Mouse (Mus musculus) liver, embryonic 13.5 days (tissue): Measurements from ENCODE around the gene Pcdh10. TPM values are rescaled to one million over a fixed set of nuclear protein-coding genes. Genes with fewer than 3 reads are reported as not detected.

Experiments used
- ATAC-seq: fragments of 200-750 bp; cut with Nextera tagmentation; 2 replicates; pipeline ENCODE4 v1.8.0; 2017; ENCODE audit warnings: low read depth, mild to moderate bottlenecking, moderate number of reproducible peaks, moderate library complexity
- DNase-seq: peaks from one replicate; pipeline ENCODE4 v3.0.0; 2022
- H3K27ac ChIP-seq: fragments of 300-500 bp; sonication (generic); 2 replicates; pipeline ENCODE4 v1.5.1; 2015; ENCODE audit warnings: moderate library complexity, mild to moderate bottlenecking, inconsistent platforms
- H3K27me3 ChIP-seq: fragments of 300-500 bp; sonication (generic); 2 replicates; pipeline ENCODE4 v1.6.1; 2015; ENCODE audit warnings: mild to moderate bottlenecking, inconsistent platforms
- H3K36me3 ChIP-seq: fragments of 300-500 bp; sonication (generic); 2 replicates; pipeline ENCODE4 v1.6.1; 2015; ENCODE audit warnings: mild to moderate bottlenecking, inconsistent platforms
- H3K4me1 ChIP-seq: fragments of 300-500 bp; sonication (generic); replicated peaks from 2 replicates; pipeline ENCODE4 v1.6.1; 2015; ENCODE audit warnings: inconsistent platforms
- H3K4me2 ChIP-seq: fragments of 300-500 bp; sonication (generic); 2 replicates; pipeline ENCODE4 v1.6.1; 2015; ENCODE audit warnings: inconsistent platforms, mild to moderate bottlenecking, moderate library complexity
- H3K4me3 ChIP-seq: fragments of 300-500 bp; sonication (generic); replicated peaks from 2 replicates; pipeline ENCODE4 v1.5.1; 2015; ENCODE audit warnings: mild to moderate bottlenecking, inconsistent platforms
- H3K9ac ChIP-seq: fragments of 300-500 bp; sonication (generic); 2 replicates; pipeline ENCODE4 v1.6.1; 2015; ENCODE audit warnings: mild to moderate bottlenecking, inconsistent platforms
- H3K9me3 ChIP-seq: fragments of 300-500 bp; sonication (generic); replicated peaks from 2 replicates; pipeline ENCODE4 v1.6.1; 2016; ENCODE audit warnings: inconsistent platforms
- WGBS: fragments of 180-500 bp; shearing (Covaris S2); methylation state at CpG from one replicate; pipeline ENCODE4 v1.1.7; 2015; ENCODE audit not compliant: insufficient replicate concordance; 5-methylcytosine and 5-hydroxymethylcytosine counted together
- polyA plus RNA-seq: library from polyadenylated mRNA; unstranded; fragments of >200 nt; fragmentation: Nextera tagmentation; extraction: Ambion mirVana; gene quantifications from 2 replicates; pipeline ENCODE4 v1.2.1, GENCODE M21; 2015

Pcdh10 gene
- 0.05 and 0.12 TPM in 2 replicates for polyA plus RNA-seq

GRCm38 (mm10) chr3:45378145-45378544 lies at the start of gene Pcdh10:
Pcdh10 (plus strand) TSS chr3:45378398.
- Histone ChIP-seq H3K27ac (no peak within 1 kb of the TSS), H3K36me3 (no peaks in the 10 kb centered on the region), H3K4me1 (0 out of 2 replicates have a peak, but pooled peaks cover 14% of the 10 kb centered on the region), H3K9ac (no peak within 1 kb of the TSS), H3K4me3 (peak within 1 kb of the TSS; percentile 38), H3K4me2 (peak within 1 kb of the TSS; percentile 62), H3K9me3 (no peaks in the 10 kb centered on the region), H3K27me3 (peaks cover 81% of the 10 kb centered on the region)
- ATAC-seq (peak; percentile 83), DNase-seq (peak; percentile 28)
- 0% methylated on average over 26 of the region's 26 CpGs for WGBS

- Histone ChIP-seq H3K27me3 (no peaks in the 10 kb centered on the region), H3K36me3 (no peaks in the 10 kb centered on the region), H3K4me3 (no peak overlapping the region), H3K27ac (no peak overlapping the region), H3K9me3 (no peaks in the 10 kb centered on the region), H3K4me1 (no peaks in the 10 kb centered on the region), H3K4me2 (no peak overlapping the region), H3K9ac (no peak overlapping the region)
- ATAC-seq, result no peak
- DNase-seq, result no peak
- 66% methylated on average over 1 of the region's 1 CpGs for WGBS
These were observed 22.3 kb upstream of the Pcdh10 start for GRCm38 (mm10) chr3:45355919-45356318.

DNA sequence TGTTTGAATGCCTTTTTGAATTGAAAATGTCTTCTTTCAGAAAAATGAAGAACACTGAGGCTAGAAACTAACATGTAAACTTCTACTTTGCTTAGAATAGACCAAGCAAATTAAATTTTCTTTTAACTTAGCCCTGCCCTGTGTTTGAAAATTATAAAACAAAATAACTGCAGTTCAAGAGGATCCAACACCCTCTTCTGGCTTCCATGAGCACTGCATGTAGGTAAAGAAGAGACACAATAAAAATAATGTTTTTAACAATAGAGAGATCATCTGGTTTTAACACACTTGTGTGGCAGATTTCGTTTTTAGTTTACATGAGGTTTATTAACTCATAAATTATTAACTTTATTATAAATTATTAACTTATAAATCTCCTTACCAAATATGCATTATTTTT lies 9.2 kb upstream of the Pcdh10 start:
- WGBS, result 19% methylated on average over 1 of the region's 1 CpGs
- no peaks in the 10 kb centered on the region for H3K9me3 ChIP-seq
- ATAC-seq (no peak), DNase-seq (no peak)
- no peaks in the 10 kb centered on the region for H3K36me3 ChIP-seq
- no peak overlapping the region for H3K4me2 ChIP-seq
- no peaks in the 10 kb centered on the region for H3K27me3 ChIP-seq
- no peak overlapping the region for H3K4me3 ChIP-seq
- no peaks in the 10 kb centered on the region for H3K4me1 ChIP-seq
- H3K27ac ChIP-seq, result no peak overlapping the region
- H3K9ac ChIP-seq, result no peak overlapping the region

DNA sequence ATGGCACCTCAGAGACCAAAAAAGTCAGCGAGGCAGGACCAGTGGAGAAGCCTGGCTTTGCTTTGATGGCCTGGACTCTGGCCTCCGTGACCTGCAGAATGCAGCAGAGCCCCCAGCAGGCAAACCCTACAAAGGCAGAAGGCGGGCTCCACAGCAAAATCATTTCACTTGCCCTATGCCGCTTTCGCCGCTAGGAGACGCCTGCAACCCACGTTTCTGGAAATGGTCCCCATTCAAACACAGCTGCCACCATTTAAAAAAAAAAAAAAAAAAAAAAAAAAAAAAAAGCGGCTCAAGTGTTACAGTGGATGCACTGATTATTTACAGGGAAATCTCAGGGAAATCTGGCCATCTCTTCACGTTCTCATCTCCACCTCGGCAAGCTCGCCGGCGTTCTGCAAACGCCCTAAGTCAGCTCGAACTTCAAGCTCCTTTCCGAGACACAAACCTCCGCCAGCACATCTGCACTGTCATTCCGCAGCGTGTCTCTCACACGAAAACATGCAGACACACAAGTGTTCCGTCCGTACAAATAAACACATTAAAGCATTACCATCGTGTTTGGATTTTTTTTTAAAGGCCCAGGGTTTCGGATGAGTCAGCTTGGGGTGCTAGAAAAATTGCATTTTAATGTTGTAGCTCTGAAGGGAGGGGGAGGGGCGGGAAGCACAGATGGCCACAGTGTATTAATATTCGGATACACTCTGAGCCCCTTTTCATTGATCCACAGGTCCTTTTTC lies 2.3 kb upstream of the Pcdh10 start:
- DNase-seq, result no peak
- Histone ChIP-seq H3K4me1 (0 out of 2 replicates have a peak, but pooled peaks cover 11% of the 10 kb centered on the region), H3K9ac (no peak overlapping the region), H3K27me3 (peaks cover 62% of the 10 kb centered on the region), H3K27ac (no peak overlapping the region), H3K4me3 (peak overlapping the region; percentile 38), H3K9me3 (no peaks in the 10 kb centered on the region), H3K36me3 (no peaks in the 10 kb centered on the region), H3K4me2 (peak overlapping the region; percentile 62)
- under 1% methylated on average over 27 of the region's 27 CpGs for WGBS
- no peak for ATAC-seq

- Histone ChIP-seq H3K4me1 (0 out of 2 replicates have a peak, but pooled peaks cover 14% of the 10 kb centered on the region), H3K36me3 (no peaks in the 10 kb centered on the region), H3K9me3 (no peaks in the 10 kb centered on the region), H3K9ac (no peak overlapping the region), H3K4me3 (peak overlapping the region; percentile 38), H3K4me2 (peak overlapping the region; percentile 62), H3K27ac (no peak overlapping the region), H3K27me3 (peaks cover 70% of the 10 kb centered on the region)
- DNase-seq (no peak), ATAC-seq (no peak)
- under 1% methylated on average over 59 of the region's 59 CpGs for WGBS
These were observed 1.5 kb upstream of the Pcdh10 start for GRCm38 (mm10) chr3:45376501-45377390.

DNA sequence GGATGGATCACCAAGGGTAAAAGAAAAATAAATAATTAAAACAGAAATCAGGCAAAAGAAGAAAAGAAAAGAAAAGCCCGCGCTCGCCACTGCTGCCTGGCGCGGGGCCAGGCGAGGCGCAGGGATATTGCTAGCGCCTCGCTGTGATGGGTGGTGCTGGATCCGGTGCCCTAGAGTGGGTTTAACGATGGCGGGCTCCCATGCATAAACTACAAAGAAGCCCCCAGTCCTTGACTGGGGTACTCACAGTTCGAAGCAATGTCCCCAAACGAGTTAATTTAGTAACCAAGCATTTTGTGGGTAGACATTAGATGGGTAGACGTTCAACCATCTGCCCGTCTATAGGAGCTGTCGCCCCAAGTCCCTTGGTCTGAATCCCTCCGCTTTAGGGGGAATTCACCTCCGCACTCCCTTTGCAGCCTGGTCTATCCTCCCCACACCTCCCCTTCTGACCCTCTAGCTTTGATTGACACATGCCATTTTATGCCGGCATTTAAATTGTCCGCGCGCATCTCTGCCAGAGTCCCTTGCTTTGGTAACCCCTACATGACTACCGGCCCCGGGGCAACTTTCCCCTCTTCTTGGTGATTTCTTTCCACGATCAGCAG lies 703 bp upstream of the Pcdh10 start:
- 1% methylated on average over 26 of the region's 26 CpGs for WGBS
- Histone ChIP-seq H3K4me2 (peak overlapping the region; percentile 62), H3K27me3 (peaks cover 77% of the 10 kb centered on the region), H3K4me1 (0 out of 2 replicates have a peak, but pooled peaks cover 14% of the 10 kb centered on the region), H3K36me3 (no peaks in the 10 kb centered on the region), H3K27ac (no peak overlapping the region), H3K9me3 (no peaks in the 10 kb centered on the region), H3K4me3 (peak overlapping the region; percentile 38), H3K9ac (no peak overlapping the region)
- no peak for DNase-seq
- no peak for ATAC-seq

- Histone ChIP-seq H3K4me3 (0 out of 2 replicates have a peak overlapping the region, but pooled peaks have one; percentile 16), H3K27me3 (peaks cover 81% of the 10 kb centered on the region), H3K27ac (no peak overlapping the region), H3K4me1 (0 out of 2 replicates have a peak, but pooled peaks cover 14% of the 10 kb centered on the region), H3K4me2 (peak overlapping the region; percentile 62), H3K9ac (no peak overlapping the region), H3K36me3 (no peaks in the 10 kb centered on the region), H3K9me3 (no peaks in the 10 kb centered on the region)
- ATAC-seq, result no peak
- WGBS, result 1% methylated on average over 28 of the region's 29 CpGs
- no peak for DNase-seq
These were observed 1.4 kb downstream of the Pcdh10 start for GRCm38 (mm10) chr3:45379541-45379971.

DNA sequence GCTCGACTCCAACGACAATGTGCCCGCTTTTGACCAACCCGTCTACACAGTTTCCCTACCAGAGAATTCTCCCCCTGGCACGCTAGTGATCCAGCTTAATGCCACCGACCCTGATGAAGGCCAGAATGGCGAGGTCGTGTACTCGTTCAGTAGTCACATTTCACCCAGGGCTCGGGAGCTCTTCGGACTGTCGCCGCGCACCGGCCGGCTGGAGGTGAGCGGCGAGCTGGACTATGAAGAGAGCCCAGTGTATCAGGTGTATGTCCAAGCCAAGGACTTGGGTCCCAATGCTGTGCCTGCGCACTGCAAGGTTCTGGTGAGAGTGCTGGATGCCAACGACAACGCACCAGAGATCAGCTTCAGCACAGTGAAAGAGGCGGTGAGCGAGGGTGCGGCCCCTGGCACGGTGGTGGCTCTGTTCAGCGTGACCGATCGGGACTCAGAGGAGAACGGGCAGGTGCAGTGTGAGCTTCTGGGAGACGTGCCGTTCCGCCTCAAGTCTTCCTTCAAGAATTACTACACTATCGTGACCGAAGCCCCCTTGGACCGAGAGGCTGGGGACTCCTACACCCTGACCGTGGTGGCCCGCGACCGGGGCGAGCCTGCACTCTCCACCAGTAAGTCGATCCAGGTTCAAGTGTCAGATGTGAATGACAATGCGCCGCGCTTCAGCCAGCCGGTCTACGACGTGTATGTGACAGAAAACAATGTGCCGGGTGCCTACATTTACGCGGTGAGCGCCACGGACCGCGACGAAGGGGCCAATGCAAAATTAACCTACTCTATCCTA lies 2.0 kb downstream of the Pcdh10 start:
- WGBS, result 2% methylated on average over 55 of the region's 55 CpGs
- peak overlapping the region; percentile 62 for H3K4me2 ChIP-seq
- peak overlapping the region; percentile 34; the same call in 1 of the 2 replicates for H3K4me3 ChIP-seq
- H3K36me3 ChIP-seq, result no peaks in the 10 kb centered on the region
- H3K9me3 ChIP-seq, result no peaks in the 10 kb centered on the region
- no peak overlapping the region for H3K27ac ChIP-seq
- peaks cover 77% of the 10 kb centered on the region for H3K27me3 ChIP-seq
- DNase-seq, result no peak
- no peak overlapping the region for H3K9ac ChIP-seq
- ATAC-seq, result no peak
- H3K4me1 ChIP-seq, result 0 out of 2 replicates have a peak, but pooled peaks cover 14% of the 10 kb centered on the region

GRCm38 (mm10) chr3:45380811-45381761 lies 2.9 kb downstream of the Pcdh10 start:
- peak overlapping the region; percentile 34 for H3K4me3 ChIP-seq
- no peak for ATAC-seq
- H3K4me2 ChIP-seq, result peak overlapping the region; percentile 62
- no peaks in the 10 kb centered on the region for H3K36me3 ChIP-seq
- no peak for DNase-seq
- 3% methylated on average over 82 of the region's 82 CpGs for WGBS
- no peak overlapping the region for H3K9ac ChIP-seq
- H3K4me1 ChIP-seq, result 0 out of 2 replicates have a peak, but pooled peaks cover 14% of the 10 kb centered on the region
- peaks cover 68% of the 10 kb centered on the region for H3K27me3 ChIP-seq
- H3K9me3 ChIP-seq, result no peaks in the 10 kb centered on the region
- no peak overlapping the region for H3K27ac ChIP-seq
